Mouse (Mus musculus) lung, postnatal 0 days (tissue): ENCODE results near the gene Rtn4rl2. TPM values are rescaled to one million over a fixed set of nuclear protein-coding genes. Genes with fewer than 3 reads are reported as not detected.

Experiments used
- ATAC-seq: fragments of 200-750 bp; cut with Nextera tagmentation; 2 replicates; pipeline ENCODE4 v1.8.0; 2017; ENCODE audit warnings: moderate library complexity
- DNase-seq: peaks from one replicate; pipeline ENCODE4 v3.0.0-alpha.2; 2016; ENCODE audit warnings: low spot score
- H3K27ac ChIP-seq: fragments of 300-500 bp; sonication (generic); 2 replicates; pipeline ENCODE4 v1.5.1; 2014; ENCODE audit warnings: antibody characterized with exemption, mild to moderate bottlenecking, low read length, mixed read lengths
- H3K27me3 ChIP-seq: fragments of 300-500 bp; sonication (generic); replicated peaks from 2 replicates; pipeline ENCODE4 v1.6.1; 2014; ENCODE audit warnings: low read length, mixed read lengths; ENCODE audit not compliant: insufficient read depth
- H3K36me3 ChIP-seq: fragments of 300-500 bp; sonication (generic); 2 replicates; pipeline ENCODE4 v1.6.1; 2014; ENCODE audit warnings: low read length, mixed read lengths; ENCODE audit not compliant: insufficient read depth
- H3K4me1 ChIP-seq: fragments of 300-500 bp; sonication (generic); 2 replicates; pipeline ENCODE4 v1.6.1; 2014; ENCODE audit warnings: antibody characterized with exemption, low read depth, low read length, mixed read lengths; ENCODE audit not compliant: insufficient read depth
- H3K4me2 ChIP-seq: fragments of 300-500 bp; sonication (generic); replicated peaks from 2 replicates; pipeline ENCODE4 v1.6.1; 2014; ENCODE audit warnings: low read depth, mild to moderate bottlenecking, low read length, moderate library complexity, mixed read lengths
- H3K4me3 ChIP-seq: fragments of 300-500 bp; sonication (generic); 2 replicates; pipeline ENCODE4 v1.5.1; 2014; ENCODE audit warnings: low read depth, low read length
- H3K9ac ChIP-seq: fragments of 300-500 bp; sonication (generic); replicated peaks from 2 replicates; pipeline ENCODE4 v1.6.1; 2014; ENCODE audit warnings: low read depth, mild to moderate bottlenecking
- H3K9me3 ChIP-seq: fragments of 300-500 bp; sonication (generic); 2 replicates; pipeline ENCODE4 v1.6.1; 2016; ENCODE audit warnings: low read length, mixed read lengths
- CTCF ChIP-seq: IDR thresholded peaks from 2 replicates; pipeline ENCODE4 v1.5.1; 2016; ENCODE audit warnings: antibody characterized with exemption, mild to moderate bottlenecking
- EP300 ChIP-seq: IDR thresholded peaks from 2 replicates; pipeline ENCODE4 v1.6.1; 2016; ENCODE audit warnings: antibody characterized with exemption, mild to moderate bottlenecking, control low read depth
- WGBS: fragments of 180-500 bp; shearing (Covaris S2); extraction: QIAGEN DNeasy Blood & Tissue Kit; methylation state at CpG from one replicate; pipeline ENCODE4 v1.1.7; 2014; 5-methylcytosine and 5-hydroxymethylcytosine counted together
- polyA plus RNA-seq: library from polyadenylated mRNA; unstranded; fragments of >200 nt; fragmentation: Nextera tagmentation; extraction: Ambion mirVana; gene quantifications from 2 replicates; pipeline ENCODE4 v1.2.1, GENCODE M21; 2015

Gene Rtn4rl2
- polyA plus RNA-seq, 1 experiment from 2014 or later = 1.1 TPM

DNA sequence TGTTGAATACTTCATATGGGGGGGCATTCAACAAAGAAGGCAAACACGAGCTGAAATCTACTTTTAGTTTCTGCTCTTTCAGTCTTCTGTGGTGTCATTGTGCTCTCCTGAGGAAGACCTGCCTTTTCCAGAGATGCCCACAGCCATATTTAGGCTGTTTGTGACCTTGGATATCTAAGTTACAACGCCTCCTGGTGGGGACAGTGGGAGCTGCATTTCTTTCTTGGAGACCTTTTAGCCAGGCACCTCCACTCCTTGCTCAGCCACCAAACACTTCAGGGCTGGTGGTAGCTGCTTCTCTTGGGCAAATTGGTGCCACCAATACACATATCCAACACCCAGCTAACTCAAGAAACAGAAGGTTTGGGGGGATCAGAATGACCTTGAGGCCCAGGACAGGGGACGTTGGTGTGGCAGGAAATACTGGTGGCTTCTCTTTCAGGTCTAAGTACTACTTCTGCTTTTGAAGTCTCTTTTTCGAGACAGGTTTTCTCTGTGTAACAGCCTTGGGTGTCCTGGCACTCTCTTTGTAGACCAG is 15.8 kb downstream of the Rtn4rl2 start:
- no peak overlapping the region for H3K4me2 ChIP-seq
- H3K4me3 ChIP-seq = no peak overlapping the region
- ATAC-seq (no peak), DNase-seq (peak; percentile 13)
- H3K27me3 ChIP-seq = peaks cover 29% of the 10 kb centered on the region
- no peak overlapping the region for H3K27ac ChIP-seq
- H3K36me3 ChIP-seq = no peaks in the 10 kb centered on the region
- no peaks in the 10 kb centered on the region for H3K9me3 ChIP-seq
- WGBS = 60% methylated on average over 4 of the region's 4 CpGs
- TF ChIP-seq EP300 (no peak), CTCF (peak; percentile 54)
- peaks cover 5% of the 10 kb centered on the region for H3K4me1 ChIP-seq
- H3K9ac ChIP-seq = no peak overlapping the region

DNA sequence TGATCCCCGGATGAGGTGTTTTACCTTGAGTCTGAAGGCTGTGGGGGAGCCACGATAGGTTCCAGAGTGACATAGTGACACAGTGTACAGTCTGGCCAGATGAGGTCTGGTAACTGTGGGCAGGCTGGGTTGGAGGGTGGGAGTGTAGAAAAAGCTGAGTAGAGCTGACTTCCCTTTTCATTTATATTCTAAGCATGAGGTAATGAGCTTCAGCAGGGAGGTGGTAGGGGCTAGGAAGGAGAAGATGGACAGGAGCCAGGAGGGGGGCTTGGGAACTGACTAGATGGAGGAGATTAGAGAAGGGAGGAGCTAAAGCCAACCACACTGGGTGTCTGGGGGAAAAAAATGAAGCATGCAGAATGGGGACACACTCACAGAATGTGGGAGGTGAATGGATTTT is 17.5 kb downstream of the Rtn4rl2 start:
- 52% methylated on average over 2 of the region's 2 CpGs for WGBS
- Histone ChIP-seq H3K27ac (no peak overlapping the region), H3K36me3 (no peaks in the 10 kb centered on the region), H3K4me3 (no peak overlapping the region), H3K4me1 (peaks cover 5% of the 10 kb centered on the region), H3K9ac (no peak overlapping the region), H3K9me3 (no peaks in the 10 kb centered on the region), H3K27me3 (peaks cover 21% of the 10 kb centered on the region), H3K4me2 (no peak overlapping the region)
- DNase-seq (no peak), ATAC-seq (no peak)
- TF ChIP-seq CTCF (no peak), EP300 (no peak)

- no peak overlapping the region for H3K27ac ChIP-seq
- WGBS = 5% methylated on average over 5 of the region's 5 CpGs
- no peak overlapping the region for H3K9ac ChIP-seq
- ATAC-seq = 0 out of 2 replicates have a peak, but pooled peaks have one; percentile 11
- no peak overlapping the region for H3K4me2 ChIP-seq
- peak; percentile 61 for DNase-seq
- peaks cover 21% of the 10 kb centered on the region for H3K27me3 ChIP-seq
- TF ChIP-seq CTCF (peak; percentile 88), EP300 (no peak)
- no peak overlapping the region for H3K4me3 ChIP-seq
- peaks cover 5% of the 10 kb centered on the region for H3K4me1 ChIP-seq
- H3K9me3 ChIP-seq = no peaks in the 10 kb centered on the region
- no peaks in the 10 kb centered on the region for H3K36me3 ChIP-seq
Measured at GRCm38 (mm10) chr2:84868521-84868943, 18.0 kb downstream of the Rtn4rl2 start.

DNA sequence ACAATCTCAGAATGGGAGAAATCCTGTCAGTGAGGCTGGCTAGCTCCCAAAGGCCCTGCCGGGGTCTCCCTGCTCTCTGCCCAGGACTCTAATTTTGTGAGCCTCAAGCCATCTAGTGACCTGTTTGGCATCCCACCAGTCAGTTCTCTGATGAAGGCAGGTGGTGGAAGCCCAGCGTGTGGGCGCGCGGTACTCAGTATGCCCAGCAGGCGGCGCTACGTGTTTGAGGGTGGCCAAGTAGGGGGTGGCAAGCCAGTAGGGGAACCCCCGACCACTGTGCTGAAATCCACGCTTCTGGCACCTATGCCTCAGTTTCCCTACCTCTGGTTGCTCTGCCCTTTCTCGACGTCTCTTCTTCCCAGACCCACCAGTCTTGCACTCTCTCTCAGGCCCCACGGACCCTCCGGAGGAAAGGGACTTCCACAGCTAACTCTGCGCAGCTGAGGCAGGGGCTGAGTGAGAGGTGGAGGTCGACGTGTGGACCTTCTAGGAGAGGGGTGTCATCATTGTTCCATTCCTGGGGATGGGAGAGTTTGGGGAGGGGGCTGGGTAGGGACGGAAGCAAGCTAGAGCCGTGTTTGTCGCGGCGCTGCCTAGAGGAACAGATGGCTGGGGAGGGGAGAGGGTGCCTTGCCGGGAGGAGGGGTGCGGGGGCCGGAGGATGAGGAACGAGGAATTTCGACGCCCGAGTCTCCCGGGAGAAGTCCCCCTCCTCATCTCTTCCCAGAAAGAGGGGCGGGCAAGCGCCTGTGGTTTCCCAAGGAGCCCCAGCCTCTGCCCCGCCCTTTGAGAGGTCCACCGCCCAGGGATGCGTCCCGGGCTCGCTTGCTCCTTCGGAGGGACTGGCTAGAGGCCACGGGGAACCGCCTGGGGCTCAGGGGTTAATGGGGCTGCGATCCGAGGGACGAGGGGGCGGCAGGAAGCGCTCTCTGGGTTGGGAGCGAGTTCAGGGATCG is 20.6 kb downstream of the Rtn4rl2 start:
- under 1% methylated on average over 39 of the region's 47 CpGs for WGBS
- peak; percentile 47 for ATAC-seq
- Histone ChIP-seq H3K27ac (no peak overlapping the region), H3K27me3 (peaks cover 7% of the 10 kb centered on the region; the same call in 1 of the 2 replicates), H3K4me1 (no peaks in the 10 kb centered on the region), H3K9me3 (no peaks in the 10 kb centered on the region), H3K4me3 (peak overlapping the region; percentile 16), H3K36me3 (no peaks in the 10 kb centered on the region), H3K9ac (no peak overlapping the region), H3K4me2 (peak overlapping the region; percentile 46)
- TF ChIP-seq CTCF = peak; percentile 87
- TF ChIP-seq EP300 = no peak
- peak; percentile 52 for DNase-seq

DNA sequence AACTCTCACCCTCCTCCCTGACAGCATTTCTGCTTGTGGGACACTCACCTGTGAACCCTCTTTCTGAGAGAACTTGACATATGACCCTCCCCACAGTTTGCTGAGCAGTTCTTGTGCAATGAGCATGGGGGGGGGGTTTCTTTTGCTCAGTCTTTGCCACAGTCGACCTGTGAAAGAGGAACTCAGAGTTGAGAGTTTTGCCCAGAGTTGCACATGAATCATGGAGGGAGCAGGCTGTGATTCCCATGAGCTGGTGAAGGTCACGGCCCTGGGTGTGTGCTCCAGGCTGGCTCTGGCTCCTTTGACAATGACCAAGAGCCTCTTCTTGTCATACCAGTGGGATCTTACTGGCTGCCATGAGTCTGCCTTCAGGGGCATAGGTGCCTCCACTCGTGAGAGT is 24.3 kb downstream of the Rtn4rl2 start:
- no peak for ATAC-seq
- H3K27ac ChIP-seq = no peak overlapping the region
- H3K4me1 ChIP-seq = no peaks in the 10 kb centered on the region
- TF ChIP-seq EP300 (no peak), CTCF (no peak)
- peaks cover 7% of the 10 kb centered on the region; the same call in 1 of the 2 replicates for H3K27me3 ChIP-seq
- WGBS = 70% methylated on average over 3 of the region's 3 CpGs
- no peaks in the 10 kb centered on the region for H3K9me3 ChIP-seq
- no peak for DNase-seq
- H3K4me2 ChIP-seq = no peak overlapping the region
- no peaks in the 10 kb centered on the region for H3K36me3 ChIP-seq
- H3K4me3 ChIP-seq = no peak overlapping the region
- H3K9ac ChIP-seq = no peak overlapping the region

DNA sequence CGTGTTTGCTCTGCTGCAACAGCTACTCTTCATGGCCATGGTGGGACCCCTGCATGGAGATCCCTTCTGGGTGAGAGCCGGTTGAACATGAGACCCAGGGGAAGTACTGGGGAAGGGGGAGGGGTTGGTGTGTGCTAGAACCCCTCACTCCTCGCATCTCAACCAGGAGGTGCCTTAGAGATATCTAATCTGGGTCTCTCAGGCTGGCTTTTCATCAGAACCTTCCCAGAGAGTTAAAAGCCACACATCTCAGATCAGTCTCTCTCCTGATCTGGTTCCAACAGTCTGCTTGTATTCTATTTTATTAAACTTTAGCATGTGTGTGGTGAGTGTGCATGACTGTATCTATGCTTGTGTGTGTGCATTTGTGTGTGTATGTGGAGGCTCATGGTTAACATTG is 25.1 kb downstream of the Rtn4rl2 start:
- no peak for ATAC-seq
- no peak for TF ChIP-seq CTCF
- TF ChIP-seq EP300 = no peak
- Histone ChIP-seq H3K4me3 (no peak overlapping the region), H3K27ac (no peak overlapping the region), H3K9ac (no peak overlapping the region), H3K9me3 (no peaks in the 10 kb centered on the region), H3K36me3 (no peaks in the 10 kb centered on the region), H3K4me2 (no peak overlapping the region), H3K4me1 (no peaks in the 10 kb centered on the region), H3K27me3 (peaks cover 3% of the 10 kb centered on the region; the same call in 1 of the 2 replicates)
- WGBS = 75% methylated on average over 3 of the region's 3 CpGs
- no peak for DNase-seq
